Mouse (Mus musculus) ovary, adult 10 weeks (tissue): ENCODE results near the gene Mup19. TPM values are rescaled to one million over a fixed set of nuclear protein-coding genes. Genes with fewer than 3 reads are reported as not detected.

Experiments used
- polyA plus RNA-seq: library from polyadenylated mRNA; stranded (reverse); fragments of 350-450 nt; fragmentation: Illumina TruSeq; extraction: RNeasy Lipid Tissue Mini Kit (QIAGEN cat#74804); gene quantifications from one replicate; pipeline ENCODE4 v1.2.3, GENCODE M21; 2014

Gene Mup19
- 0.77 TPM for polyA plus RNA-seq

GRCm38 (mm10) chr4:61782169-61782568 is at the start of gene Mup19:
Gene Mup19 (minus strand): TSS chr4:61782269.

Other genes with a start within 250 kb of the Mup19 start
- not detected for gene Mup17, start 186.4 kb downstream of the Mup19 start, polyA plus RNA-seq
- not detected for gene Mup18, start 108.1 kb downstream of the Mup19 start, polyA plus RNA-seq
- gene Mup5, start 53.0 kb upstream of the Mup19 start, polyA plus RNA-seq: not detected